35 mouse cellular contexts compared by ENCODE assay signal in the genomic region with DNA sequence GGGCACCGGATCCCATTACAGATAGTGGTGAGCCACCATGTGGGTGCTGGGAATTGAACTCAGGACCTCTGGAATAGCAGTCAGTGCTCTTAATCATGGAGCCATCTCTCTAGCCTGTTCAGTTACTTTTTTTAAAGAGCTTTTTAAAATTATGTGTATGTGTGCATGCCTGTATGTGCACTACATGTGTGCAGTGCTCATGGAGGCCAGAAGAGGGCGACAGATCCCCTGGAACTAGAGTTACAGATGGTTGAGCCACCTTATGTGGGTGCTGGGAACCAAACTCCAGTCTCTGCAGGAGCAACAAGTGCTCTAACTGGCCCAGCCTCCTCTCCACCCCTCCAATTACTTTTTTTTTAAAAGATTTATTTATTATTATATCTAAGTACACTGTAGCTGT. TPM values are rescaled to one million over a fixed set of nuclear protein-coding genes. Genes with fewer than 3 reads are reported as not detected.
DNase-seq lines count a peak whose midpoint lies in the region; ATAC-seq and TF ChIP-seq lines count a peak whose summit lies in the region.
"Had no signal": no experiment of that assay in that cellular context is flagged by ENCODE, and none has a peak within 500 bp of the region (broad histone marks: within the 10 kb centered on the region; RNA-seq: fewer than 3 reads in every experiment).

No protein-coding gene starts in this region.

- no peak for ATAC-seq in kidney, postnatal 0 days (replicated peaks; ENCODE audit: low FRiP score, low read depth)
- ATAC-seq: activated CD4-positive, CD25-positive, alpha-beta regulatory T cell, adult 4 months; CD4-positive, CD25-positive, alpha-beta regulatory T cell, adult 4 months; forebrain, embryonic 13.5 days; midbrain, embryonic 15.5 days had no signal

- no peak overlapping the region for H3K4me3 ChIP-seq in kidney, postnatal 0 days (replicated peaks; ENCODE audit: low read depth, low read length)
- no peak overlapping the region for H3K4me3 ChIP-seq in testis, adult 2 months (ENCODE audit: control insufficient read depth, low read depth, low read length)
- H3K4me3 ChIP-seq: embryonic facial prominence, embryonic 10.5 days; embryonic facial prominence, embryonic 15.5 days; forebrain, embryonic 13.5 days; heart, embryonic 10.5 days; heart, embryonic 15.5 days; hindbrain, embryonic 13.5 days; kidney, embryonic 15.5 days; left cerebral cortex, adult 2 months; limb, embryonic 12.5 days; midbrain, embryonic 15.5 days had no signal

- 70% methylated on average over 2 of the region's 2 CpGs for WGBS in kidney, postnatal 0 days

- H3K9me3 ChIP-seq in kidney, postnatal 0 days (replicated peaks; ENCODE audit: low read length) = no peaks in the 10 kb centered on the region
- H3K9me3 ChIP-seq: G1E; hindbrain, embryonic 13.5 days had no signal

- TF ChIP-seq POLR2A in testis, adult 2 months (IDR thresholded peaks at IDR 0.05; ENCODE audit: control insufficient read depth, low read depth, low read length) = no peak

- no peak overlapping the region for H3K4me2 ChIP-seq in kidney, postnatal 0 days (ENCODE audit: low read length)
- H3K4me2 ChIP-seq: embryonic facial prominence, embryonic 15.5 days; forebrain, embryonic 13.5 days; heart, embryonic 15.5 days; hindbrain, embryonic 13.5 days; kidney, embryonic 15.5 days; limb, embryonic 12.5 days; liver, embryonic 11.5 days; midbrain, embryonic 15.5 days had no signal

- no peaks in the 10 kb centered on the region for H3K4me1 ChIP-seq in kidney, postnatal 0 days (replicated peaks; ENCODE audit: insufficient read depth, low read length)
- no peaks in the 10 kb centered on the region for H3K4me1 ChIP-seq in testis, adult 2 months (ENCODE audit: control insufficient read depth, insufficient read depth, low read length)
- H3K4me1 ChIP-seq: embryonic facial prominence, embryonic 10.5 days; embryonic facial prominence, embryonic 15.5 days; forebrain, embryonic 13.5 days; heart, embryonic 10.5 days; heart, embryonic 15.5 days; hindbrain, embryonic 13.5 days; kidney, embryonic 15.5 days; limb, embryonic 12.5 days; midbrain, embryonic 15.5 days had no signal

- H3K36me3 ChIP-seq in kidney, postnatal 0 days (ENCODE audit: insufficient read depth, low read length) = no peaks in the 10 kb centered on the region
- H3K36me3 ChIP-seq in testis, adult 2 months (ENCODE audit: control insufficient read depth, insufficient read depth, low read length) = no peaks in the 10 kb centered on the region
- H3K36me3 ChIP-seq: embryonic facial prominence, embryonic 10.5 days; embryonic facial prominence, embryonic 15.5 days; G1E; heart, embryonic 10.5 days; heart, embryonic 15.5 days; hindbrain, embryonic 13.5 days; kidney, embryonic 15.5 days; limb, embryonic 12.5 days; midbrain, embryonic 15.5 days had no signal

- TF ChIP-seq CTCF in kidney, postnatal 0 days (IDR thresholded peaks at IDR 0.05; ENCODE audit: low read depth) = peak; percentile 10; the same call in 1 of the 2 replicates
- peak; percentile 40; the same call in 1 of the 2 replicates for TF ChIP-seq CTCF in testis, adult 2 months (IDR thresholded peaks at IDR 0.05; ENCODE audit: control insufficient read depth, insufficient read depth, insufficient replicate concordance, low read depth, low read length)

- no peaks in the 10 kb centered on the region for H3K27me3 ChIP-seq in kidney, postnatal 0 days (ENCODE audit: insufficient read depth, low read length)
- no peaks in the 10 kb centered on the region for H3K27me3 ChIP-seq in testis, adult 2 months (ENCODE audit: control insufficient read depth, insufficient read depth, low read length)
- H3K27me3 ChIP-seq: embryonic facial prominence, embryonic 15.5 days; forebrain, embryonic 13.5 days; heart, embryonic 15.5 days; hindbrain, embryonic 13.5 days; kidney, embryonic 15.5 days; limb, embryonic 12.5 days; midbrain, embryonic 15.5 days had no signal

- H3K9ac ChIP-seq in kidney, postnatal 0 days (ENCODE audit: low read depth, low read length) = no peak overlapping the region
- H3K9ac ChIP-seq: embryonic facial prominence, embryonic 15.5 days; forebrain, embryonic 13.5 days; heart, embryonic 15.5 days; hindbrain, embryonic 13.5 days; kidney, embryonic 15.5 days; limb, embryonic 12.5 days; midbrain, embryonic 15.5 days had no signal

- no peak for DNase-seq in kidney, postnatal 0 days (ENCODE audit: low spot score)
- DNase-seq in kidney, postnatal 36 days = no peak
- DNase-seq in testis, postnatal 10 days (ENCODE audit: low spot score) = no peak
- DNase-seq in R1 (ENCODE audit: low read depth, low spot score) = peak; percentile 48
- DNase-seq in layer of hippocampus, adult 9-10 months (ENCODE audit: low spot score) = no peak
- no peak for DNase-seq in embryo, embryonic 11 days
- DNase-seq: adrenal gland, adult 2 months; adrenal gland, postnatal 36 days; cerebellum, adult 18-20 months; cerebellum, postnatal 14 days; gastrocnemius, postnatal 14 days; heart, postnatal 36 days; kidney, adult 18-20 months; kidney, postnatal 4 days; lung, adult 2 months; lung, postnatal 10 days; right cerebral cortex, postnatal 4 days; thymus, postnatal 14 days had no signal

- no peak overlapping the region for H3K27ac ChIP-seq in kidney, postnatal 0 days
- no peak overlapping the region for H3K27ac ChIP-seq in testis, adult 2 months (ENCODE audit: control insufficient read depth, insufficient read depth, low read depth, low read length)
- H3K27ac ChIP-seq: embryonic facial prominence, embryonic 10.5 days; embryonic facial prominence, embryonic 15.5 days; forebrain, embryonic 13.5 days; heart, embryonic 10.5 days; heart, embryonic 15.5 days; hindbrain, embryonic 13.5 days; kidney, embryonic 15.5 days; left cerebral cortex, adult 2 months; limb, embryonic 12.5 days; midbrain, embryonic 15.5 days had no signal

RNA-seq across cellular contexts. Expression of a gene that starts 8.5 kb away (rescaled TPM):
- polyA plus RNA-seq in kidney, postnatal 0 days (2015; fragmentation: Nextera tagmentation; extraction: Ambion mirVana) = 0.17 and 0.39 TPM in 2 replicates
- polyA plus RNA-seq in testis, adult 2 months (2012; rRNA removed) = 22.7 and 23.3 TPM in 2 replicates
- polyA plus RNA-seq: G1E; spleen, adult 2 months had no signal

RNA-seq across cellular contexts. Expression of a gene that starts 33.2 kb away (rescaled TPM):
- 47.4 and 48.7 TPM in 2 replicates for polyA plus RNA-seq in kidney, postnatal 0 days (2015; fragmentation: Nextera tagmentation; extraction: Ambion mirVana)
- 9.3 and 9.8 TPM in 2 replicates for polyA plus RNA-seq in testis, adult 2 months (2012; rRNA removed)

RNA-seq across cellular contexts. Expression of a gene that starts 39.9 kb away (rescaled TPM):
- polyA plus RNA-seq in kidney, postnatal 0 days (2015; fragmentation: Nextera tagmentation; extraction: Ambion mirVana) = 11.5 and 13.8 TPM in 2 replicates
- 19.3 and 23.4 TPM in 2 replicates for polyA plus RNA-seq in testis, adult 2 months (2012; rRNA removed)

RNA-seq across cellular contexts. Expression of a gene that starts 56.5 kb away (rescaled TPM):
- polyA plus RNA-seq in kidney, postnatal 0 days (2015; fragmentation: Nextera tagmentation; extraction: Ambion mirVana) = 0.07 and 0.15 TPM in 2 replicates
- polyA plus RNA-seq in testis, adult 2 months (2012; rRNA removed) = 261 and 281 TPM in 2 replicates
- polyA plus RNA-seq: activated CD4-positive, CD25-positive, alpha-beta regulatory T cell, adult 4 months; adrenal gland, adult 2 months; CD4-positive, CD25-positive, alpha-beta regulatory T cell, adult 4 months; G1E; urinary bladder, adult 2 months had no signal

Comparison
In these comparisons a context has a peak if more than half of its experiments do, and no peak if none do; other contexts are left out.
1. RNA of a gene that starts 8.5 kb away (polyA plus RNA-seq): 22.7 to 23.3 TPM in testis, adult 2 months; 0.17 to 0.39 TPM in kidney, postnatal 0 days; every median in the first group is over 10 times any median in the second.